Mouse (Mus musculus) cortical plate, adult 2 months (tissue): ENCODE results near the gene Hdhd5. TPM values are rescaled to one million over a fixed set of nuclear protein-coding genes. Genes with fewer than 3 reads are reported as not detected.

ENCODE experiments used
- H3K27ac ChIP-seq: fragments of 200-500 bp; 2 replicates; pipeline ENCODE4 v1.5.1; 2012; ENCODE audit warnings: low read length, control low read depth, inconsistent platforms; ENCODE audit not compliant: insufficient read depth
- H3K4me1 ChIP-seq: fragments of 200-500 bp; 2 replicates; pipeline ENCODE4 v1.6.1; 2011; ENCODE audit warnings: low read length; ENCODE audit not compliant: control insufficient read depth, insufficient read depth
- H3K4me3 ChIP-seq: fragments of 200-500 bp; 2 replicates; pipeline ENCODE4 v1.5.1; 2011; ENCODE audit warnings: mild to moderate bottlenecking, low read length, control low read depth; ENCODE audit not compliant: insufficient read depth
- CTCF ChIP-seq: fragments of 200-500 bp; IDR thresholded peaks from 2 replicates; pipeline ENCODE4 v1.5.1; 2011; ENCODE audit warnings: mild to moderate bottlenecking, control low read depth, low read length; ENCODE audit not compliant: insufficient read depth; ENCODE audit errors: extremely low read depth
- POLR2A ChIP-seq: fragments of 200-500 bp; IDR thresholded peaks from 2 replicates; pipeline ENCODE4 v1.6.1; 2011; ENCODE audit warnings: mild to moderate bottlenecking, low read length, control low read depth; ENCODE audit not compliant: insufficient read depth; ENCODE audit errors: extremely low read depth
- polyA plus RNA-seq: library from polyadenylated mRNA; depleted of rRNA; stranded (reverse); fragments of >200 nt; gene quantifications from 2 replicates; pipeline ENCODE4 v1.2.3, GENCODE M21; 2012

Hdhd5 gene
- polyA plus RNA-seq, 1 experiment = 45.6 TPM

GRCm38 (mm10) chr6:120555983-120556567, 25.0 kb upstream of the Hdhd5 start:
- H3K27ac ChIP-seq = no peak overlapping the region
- no peak overlapping the region for H3K4me3 ChIP-seq
- no peaks in the 10 kb centered on the region for H3K4me1 ChIP-seq
- TF ChIP-seq POLR2A = no peak
- no peak for TF ChIP-seq CTCF

GRCm38 (mm10) chr6:120555152-120555551, 24.0 kb upstream of the Hdhd5 start:
- no peak overlapping the region for H3K27ac ChIP-seq
- H3K4me1 ChIP-seq = no peaks in the 10 kb centered on the region
- H3K4me3 ChIP-seq = no peak overlapping the region
- TF ChIP-seq POLR2A = no peak
- no peak for TF ChIP-seq CTCF

GRCm38 (mm10) chr6:120550173-120550572, 19.1 kb upstream of the Hdhd5 start:
- Histone ChIP-seq H3K4me1 (no peaks in the 10 kb centered on the region), H3K4me3 (no peak overlapping the region), H3K27ac (no peak overlapping the region)
- TF ChIP-seq CTCF = no peak
- TF ChIP-seq POLR2A = no peak

GRCm38 (mm10) chr6:120548581-120548980, 17.5 kb upstream of the Hdhd5 start:
- Histone ChIP-seq H3K27ac (no peak overlapping the region), H3K4me3 (no peak overlapping the region), H3K4me1 (no peaks in the 10 kb centered on the region)
- TF ChIP-seq POLR2A (no peak), CTCF (no peak)

GRCm38 (mm10) chr6:120546973-120547372, 15.9 kb upstream of the Hdhd5 start:
- TF ChIP-seq POLR2A = no peak
- TF ChIP-seq CTCF = no peak
- Histone ChIP-seq H3K4me1 (no peaks in the 10 kb centered on the region), H3K27ac (no peak overlapping the region)

GRCm38 (mm10) chr6:120546292-120546691, 15.2 kb upstream of the Hdhd5 start:
- TF ChIP-seq CTCF = no peak
- Histone ChIP-seq H3K4me1 (no peaks in the 10 kb centered on the region), H3K27ac (no peak overlapping the region), H3K4me3 (no peak overlapping the region)

More at GRCm38 (mm10) chr6:120546973-120547372, 15.9 kb upstream of the Hdhd5 start:
- no peak overlapping the region for H3K4me3 ChIP-seq

GRCm38 (mm10) chr6:120542061-120542460, 10.9 kb upstream of the Hdhd5 start:
- Histone ChIP-seq H3K4me1 (no peaks in the 10 kb centered on the region), H3K4me3 (no peak overlapping the region), H3K27ac (no peak overlapping the region)
- no peak for TF ChIP-seq POLR2A
- TF ChIP-seq CTCF = no peak

GRCm38 (mm10) chr6:120541386-120541785, 10.3 kb upstream of the Hdhd5 start:
- H3K4me3 ChIP-seq = no peak overlapping the region
- no peak overlapping the region for H3K27ac ChIP-seq
- no peaks in the 10 kb centered on the region for H3K4me1 ChIP-seq
- no peak for TF ChIP-seq POLR2A
- no peak for TF ChIP-seq CTCF

GRCm38 (mm10) chr6:120539781-120540231, 8.7 kb upstream of the Hdhd5 start:
- no peak for TF ChIP-seq POLR2A
- no peak for TF ChIP-seq CTCF
- no peaks in the 10 kb centered on the region for H3K4me1 ChIP-seq
- H3K27ac ChIP-seq = no peak overlapping the region
- H3K4me3 ChIP-seq = no peak overlapping the region

GRCm38 (mm10) chr6:120539132-120539759, 8.1 kb upstream of the Hdhd5 start:
- no peak overlapping the region for H3K4me3 ChIP-seq
- no peaks in the 10 kb centered on the region for H3K4me1 ChIP-seq
- H3K27ac ChIP-seq = no peak overlapping the region
- peak; percentile 90 for TF ChIP-seq CTCF
- no peak for TF ChIP-seq POLR2A
